In genomic region chr16:31933751-31934549, GRCm38 (mm10) we compare ENCODE assay signal across 9 mouse cellular contexts. TPM values are rescaled to one million over a fixed set of nuclear protein-coding genes. Genes with fewer than 3 reads are reported as not detected.
DNase-seq lines count a peak whose midpoint lies in the region; ATAC-seq and TF ChIP-seq lines count a peak whose summit lies in the region.
"Had no signal": no experiment of that assay in that cellular context is flagged by ENCODE, and none has a peak within 500 bp of the region (broad histone marks: within the 10 kb centered on the region; RNA-seq: fewer than 3 reads in every experiment).

Gene Pigz (plus strand): TSS chr16:31933851.

- ATAC-seq in limb, embryonic 13.5 days (ENCODE audit: low FRiP score, low read depth) = no peak
- ATAC-seq in midbrain, postnatal 0 days (ENCODE audit: low FRiP score) = 0 out of 2 replicates have a peak, but pooled peaks have one; percentile 2
- ATAC-seq in erythroid progenitor cell, adult 5-6 weeks (replicated peaks; ENCODE audit: low FRiP score, poor library complexity, severe bottlenecking) = no peak

- 15% methylated on average over 42 of the region's 42 CpGs for whole genome bisulfite sequencing in spleen, adult 2 months
- 8% methylated on average over 42 of the region's 42 CpGs for WGBS in limb, embryonic 13.5 days
- 7% methylated on average over 42 of the region's 42 CpGs for WGBS in midbrain, postnatal 0 days

- H3K4me2 ChIP-seq in limb, embryonic 13.5 days (replicated peaks) = peak within 1 kb of the TSS; percentile 94
- H3K4me2 ChIP-seq in midbrain, postnatal 0 days (ENCODE audit: low read depth, low read length, poor library complexity, severe bottlenecking) = peak within 1 kb of the TSS; percentile 80

- H3K36me3 ChIP-seq in spleen, adult 2 months (ENCODE audit: control insufficient read depth, insufficient read depth, low read length) = no peaks in the 10 kb centered on the region
- H3K36me3 ChIP-seq in limb, embryonic 13.5 days = no peaks in the 10 kb centered on the region
- no peaks in the 10 kb centered on the region for H3K36me3 ChIP-seq in midbrain, postnatal 0 days (ENCODE audit: insufficient read depth, low read length)

- H3K27me3 ChIP-seq in spleen, adult 2 months (ENCODE audit: control insufficient read depth, insufficient read depth, low read length) = peaks cover 16% of the 10 kb centered on the region
- peaks cover 55% of the 10 kb centered on the region for H3K27me3 ChIP-seq in limb, embryonic 13.5 days
- H3K27me3 ChIP-seq in midbrain, postnatal 0 days (ENCODE audit: insufficient read depth, low read length) = no peaks in the 10 kb centered on the region

- 0 out of 2 replicates have a peak, but pooled peaks cover 3% of the 10 kb centered on the region for H3K9me3 ChIP-seq in limb, embryonic 13.5 days
- no peaks in the 10 kb centered on the region for H3K9me3 ChIP-seq in midbrain, postnatal 0 days (ENCODE audit: low read length)

- no peak for DNase-seq in spleen, adult 2 months (ENCODE audit: low read depth in 1 of 2, low spot score in 2 of 2)
- no peak for DNase-seq in spleen, postnatal 36 days (ENCODE audit: low spot score in 2 of 2)
- peak; percentile 35 for DNase-seq in embryo, embryonic 9.5 days (ENCODE audit: extremely low spot score)
- DNase-seq in heart, adult 8-10 months (ENCODE audit: low spot score) = peak; percentile 51
- peak; percentile 50 for DNase-seq in kidney, adult 18-20 months
- peak; percentile 54 for DNase-seq in midbrain, postnatal 0 days (ENCODE audit: low spot score)

- no peak for TF ChIP-seq POLR2A in spleen, adult 2 months (IDR thresholded peaks at IDR 0.05; ENCODE audit: low read depth, low read length)

- peak within 1 kb of the TSS; percentile 58 for H3K4me3 ChIP-seq in spleen, adult 2 months (ENCODE audit: extremely low read depth, insufficient read depth, insufficient read length)
- peak within 1 kb of the TSS; percentile 55 for H3K4me3 ChIP-seq in limb, embryonic 13.5 days
- peak within 1 kb of the TSS; percentile 39 for H3K4me3 ChIP-seq in midbrain, postnatal 0 days (ENCODE audit: low read depth, low read length)

- H3K4me1 ChIP-seq in spleen, adult 2 months (ENCODE audit: control insufficient read depth, insufficient read depth, insufficient read length) = peaks cover 12% of the 10 kb centered on the region
- H3K4me1 ChIP-seq in limb, embryonic 13.5 days = peaks cover 25% of the 10 kb centered on the region
- 0 out of 2 replicates have a peak, but pooled peaks cover 9% of the 10 kb centered on the region for H3K4me1 ChIP-seq in midbrain, postnatal 0 days (ENCODE audit: insufficient read depth, low read length)

- H3K9ac ChIP-seq in limb, embryonic 13.5 days = peak within 1 kb of the TSS; percentile 71
- H3K9ac ChIP-seq in midbrain, postnatal 0 days (replicated peaks; ENCODE audit: low read length, poor library complexity, severe bottlenecking) = peak within 1 kb of the TSS; percentile 71

- no peak for TF ChIP-seq CTCF in spleen, adult 2 months (IDR thresholded peaks at IDR 0.05; ENCODE audit: extremely low read depth, insufficient read depth, insufficient read length, insufficient replicate concordance)
- no peak for TF ChIP-seq CTCF in midbrain, postnatal 0 days (IDR thresholded peaks at IDR 0.05)

- H3K27ac ChIP-seq in spleen, adult 2 months (ENCODE audit: insufficient read depth, low read length) = peak within 1 kb of the TSS; percentile 32
- no peak within 1 kb of the TSS for H3K27ac ChIP-seq in limb, embryonic 13.5 days
- H3K27ac ChIP-seq in midbrain, postnatal 0 days (ENCODE audit: low read depth, low read length) = peak within 1 kb of the TSS; percentile 89

RNA-seq across cellular contexts. Expression of gene Pigz, which starts in this region (rescaled TPM):
- 6.9 and 7.8 TPM in 2 replicates for polyA plus RNA-seq in spleen, adult 2 months (2012; rRNA removed)
- 1 to 10 TPM; 4.2 to 7.8 (median 4.4) TPM for total RNA-seq in heart, adult 8-10 months (2022)
- polyA plus RNA-seq in limb, embryonic 13.5 days (2015; fragmentation: Nextera tagmentation; extraction: Ambion mirVana) = 0.50 and 0.79 TPM in 2 replicates
- total RNA-seq in midbrain, postnatal 0 days (2014; rRNA removed) = 2.1 and 3.2 TPM in 2 replicates
- polyA plus RNA-seq in midbrain, postnatal 0 days (2015; fragmentation: Nextera tagmentation; extraction: Ambion mirVana) = 2.5 and 3.9 TPM in 2 replicates
- 3.2 TPM in 1 of 2 replicates, not detected in the other for total RNA-seq in erythroid progenitor cell, adult 5-6 weeks (2015; ENCODE audit: low replicate concordance)
- 0.15 and 0.39 TPM in 2 replicates for total RNA-seq in erythroid progenitor cell, adult 5-6 weeks (2017; ENCODE audit: low replicate concordance)
- total RNA-seq: neutrophil, adult 5-6 weeks had no signal

Comparison
In these comparisons a context has a peak if more than half of its experiments do, and no peak if none do; other contexts are left out.
1. DNase-seq: peak in embryo, embryonic 9.5 days (single experiment), heart, adult 8-10 months (single experiment), kidney, adult 18-20 months (single experiment) and midbrain, postnatal 0 days (single experiment); none in spleen, adult 2 months (0 of 2) and spleen, postnatal 36 days (0 of 2).
2. Peak in every context shown above with its lines, with median percentiles within 50 percentile points of each other: H3K4me3 ChIP-seq.